Mouse (Mus musculus) ES-Bruce4 (cell line): ENCODE results near the gene Casc3.

Experiments
- CTCF ChIP-seq: IDR thresholded peaks from one replicate; pipeline ENCODE4 v1.8.1; 2011; ENCODE audit warnings: low read depth, low read length
- EP300 ChIP-seq: IDR thresholded peaks from 2 replicates; pipeline ENCODE4 v1.6.1; 2011; ENCODE audit warnings: low read depth, low read length; ENCODE audit not compliant: insufficient read depth

DNA sequence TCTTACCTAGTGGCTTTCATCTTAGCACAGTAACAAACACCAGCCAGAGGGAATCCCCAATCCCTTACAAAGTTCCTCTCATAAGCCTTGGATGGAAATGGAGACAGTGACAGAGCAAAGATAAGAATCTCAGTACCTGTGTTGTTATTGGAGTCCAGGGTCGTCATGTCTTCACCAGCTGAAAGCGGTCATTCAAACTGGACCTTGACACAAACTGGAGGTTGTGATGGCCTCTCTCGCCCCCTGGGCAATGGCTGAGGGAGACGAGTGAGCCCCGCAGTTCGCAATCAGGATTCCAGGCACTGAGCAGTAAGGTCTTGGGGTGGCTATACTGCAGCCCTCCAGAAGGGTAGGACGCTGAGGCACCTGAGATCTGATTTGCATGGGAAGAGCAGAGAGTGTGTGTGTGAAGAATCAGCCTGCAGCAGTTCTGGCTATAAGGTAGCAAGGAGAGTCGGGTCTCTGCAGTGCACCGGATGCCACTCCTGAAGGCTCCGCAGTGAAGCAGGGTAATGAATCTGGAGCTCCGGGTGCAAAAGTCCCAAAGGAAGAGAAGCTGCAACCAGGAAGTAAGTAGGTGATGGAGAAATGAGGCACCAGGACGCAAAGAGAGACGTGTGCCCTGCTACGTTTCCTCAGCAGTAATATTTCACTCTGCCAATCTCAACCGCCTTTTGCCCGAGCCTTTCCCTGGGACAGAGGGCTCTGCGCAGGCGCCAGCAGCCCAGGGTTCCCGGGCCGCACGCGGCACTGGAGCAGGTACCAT, 29.9 kb upstream of the Casc3 start, which contains the start of gene Nr1d1:
- TF ChIP-seq CTCF (no peak), EP300 (no peak)
